Mouse (Mus musculus): ENCODE results near the gene Vsx2. TPM values are rescaled to one million over a fixed set of nuclear protein-coding genes. Genes with fewer than 3 reads are reported as not detected.
"Not testable (repeated sequence)": the region's sequence is repeated elsewhere in the genome, so short reads cannot be mapped to it uniquely, and the experiment has no call there.

Gene Vsx2
- polyA plus RNA-seq (2016; fragmentation: Nextera tagmentation; extraction: Ambion mirVana) = 2.7 and 3.4 TPM in 2 replicates

DNA sequence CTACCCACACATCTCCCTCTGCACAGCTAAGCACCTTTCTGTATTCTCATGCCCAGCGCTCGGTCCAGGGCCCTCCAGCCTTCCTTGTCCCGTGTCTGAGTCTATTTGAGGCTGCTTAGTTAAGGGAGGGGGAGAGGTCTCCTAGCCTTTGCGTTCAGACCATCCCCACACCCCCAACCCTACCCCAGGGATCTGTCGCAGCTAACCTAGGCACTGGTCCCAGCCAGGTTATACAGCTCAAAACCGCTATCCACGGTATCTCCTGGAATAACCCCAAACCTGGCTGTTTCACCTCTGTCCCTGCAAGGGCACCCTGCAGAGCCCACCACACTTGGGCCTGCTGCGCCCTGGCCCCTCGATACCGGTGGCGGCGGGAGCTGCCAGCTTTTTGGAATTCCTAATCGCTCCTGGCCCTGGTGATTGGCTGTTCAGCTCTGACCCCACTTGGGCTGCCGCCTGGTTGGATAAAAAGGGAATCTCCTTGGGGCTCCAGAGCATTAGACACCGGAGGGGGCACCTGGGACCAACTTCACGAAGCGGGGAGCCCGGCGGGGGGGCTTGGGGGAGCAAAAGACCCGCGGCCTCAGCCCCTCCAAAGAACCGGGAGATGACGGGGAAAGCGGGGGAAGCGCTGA is at the start of gene Vsx2:
TSS of gene Vsx2 (plus strand) at position 427 of the 635 bp plus-strand sequence.
- Histone ChIP-seq H3K36me3 (no peaks in the 10 kb centered on the region), H3K4me3 (peak within 1 kb of the TSS; percentile 35), H3K27ac (no peak within 1 kb of the TSS), H3K27me3 (ENCODE audit: insufficient read depth, poor library complexity, severe bottlenecking) (peaks cover 95% of the 10 kb centered on the region), H3K4me1 (replicated peaks) (peaks cover 29% of the 10 kb centered on the region), H3K9me3 (no peaks in the 10 kb centered on the region)
- under 1% methylated on average over 25 of the region's 25 CpGs for WGBS
- DNase-seq (ENCODE audit: low spot score) = peak; percentile 52

DNA sequence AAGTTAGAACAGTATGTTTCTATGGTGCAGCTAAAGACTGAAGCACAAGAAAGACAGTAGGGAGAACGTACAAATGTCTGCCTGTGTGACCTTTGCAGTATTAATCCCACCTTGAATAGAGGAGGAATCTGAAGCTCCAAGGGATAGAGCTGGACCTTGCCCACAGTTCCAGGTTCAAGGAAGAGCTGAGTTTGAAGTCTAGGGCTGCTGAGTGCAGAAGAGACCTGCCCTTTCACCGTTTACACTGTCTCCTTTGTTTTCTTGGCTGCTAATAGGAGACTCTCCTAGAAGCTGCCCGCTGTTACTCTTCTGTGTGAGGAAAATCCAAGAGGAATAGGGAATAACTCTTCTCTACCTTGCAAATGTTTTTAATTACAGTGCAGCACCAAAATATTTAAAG is 45.8 kb upstream of the Vsx2 start:
- H3K27me3 ChIP-seq (ENCODE audit: insufficient read depth, poor library complexity, severe bottlenecking) = peaks cover 24% of the 10 kb centered on the region
- 0 out of 2 replicates have a peak, but pooled peaks cover 3% of the 10 kb centered on the region for H3K36me3 ChIP-seq
- 62% methylated on average over 3 of the region's 3 CpGs for WGBS
- H3K27ac ChIP-seq = no peak overlapping the region
- peaks cover 13% of the 10 kb centered on the region for H3K4me1 ChIP-seq (replicated peaks)
- DNase-seq (ENCODE audit: low spot score) = no peak
- no peaks in the 10 kb centered on the region for H3K9me3 ChIP-seq
- no peak overlapping the region for H3K4me3 ChIP-seq

- Histone ChIP-seq H3K9me3 (no peaks in the 10 kb centered on the region), H3K27ac (peak overlapping the region; percentile 2; the same call in 1 of the 2 replicates), H3K4me1 (replicated peaks) (peaks cover 13% of the 10 kb centered on the region), H3K36me3 (0 out of 2 replicates have a peak, but pooled peaks cover 3% of the 10 kb centered on the region), H3K27me3 (ENCODE audit: insufficient read depth, poor library complexity, severe bottlenecking) (peaks cover 30% of the 10 kb centered on the region), H3K4me3 (no peak overlapping the region)
- no peak for DNase-seq (ENCODE audit: low spot score)
- WGBS = 65% methylated on average over 11 of the region's 11 CpGs
Measured at GRCm38 (mm10) chr12:84524147-84525050, 45.2 kb upstream of the Vsx2 start.

DNA sequence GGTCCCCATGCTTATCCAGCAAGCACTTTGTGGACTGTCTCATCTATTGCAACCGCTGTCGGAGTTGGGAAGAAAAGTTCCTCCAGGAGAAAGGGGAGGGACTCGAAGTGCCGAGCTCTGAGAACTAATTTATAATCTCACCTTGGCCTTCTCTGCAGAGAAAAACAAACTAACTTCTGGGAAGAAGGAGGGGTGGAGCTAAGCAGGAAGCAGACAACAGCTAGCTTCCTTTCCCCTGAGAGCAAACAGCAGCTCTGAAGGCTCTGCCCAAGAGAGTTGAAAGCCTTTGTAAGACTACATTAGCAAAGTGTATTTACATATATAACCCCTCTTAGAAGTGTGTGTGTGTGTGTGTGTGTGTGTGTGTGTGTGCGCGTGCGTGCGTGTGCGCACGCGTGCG is 44.1 kb upstream of the Vsx2 start:
- H3K4me1 ChIP-seq (replicated peaks) = peaks cover 13% of the 10 kb centered on the region
- H3K27ac ChIP-seq = no peak overlapping the region
- H3K36me3 ChIP-seq = peaks cover 6% of the 10 kb centered on the region; the same call in 1 of the 2 replicates
- no peak overlapping the region for H3K4me3 ChIP-seq
- 96% methylated on average over 12 of the region's 12 CpGs for WGBS
- peaks cover 35% of the 10 kb centered on the region for H3K27me3 ChIP-seq (ENCODE audit: insufficient read depth, poor library complexity, severe bottlenecking)
- DNase-seq (ENCODE audit: low spot score) = no peak
- no peaks in the 10 kb centered on the region for H3K9me3 ChIP-seq

GRCm38 (mm10) chr12:84530426-84530825 is 39.1 kb upstream of the Vsx2 start:
- WGBS = 88% methylated on average over 5 of the region's 5 CpGs
- Histone ChIP-seq H3K9me3 (no peaks in the 10 kb centered on the region), H3K27me3 (ENCODE audit: insufficient read depth, poor library complexity, severe bottlenecking) (peaks cover 65% of the 10 kb centered on the region), H3K27ac (no peak overlapping the region), H3K4me3 (no peak overlapping the region), H3K36me3 (peaks cover 12% of the 10 kb centered on the region), H3K4me1 (replicated peaks) (peaks cover 33% of the 10 kb centered on the region)
- DNase-seq (ENCODE audit: low spot score) = no peak

GRCm38 (mm10) chr12:84531906-84532829 is 37.4 kb upstream of the Vsx2 start:
- DNase-seq (ENCODE audit: low spot score) = peak; percentile 34
- Histone ChIP-seq H3K36me3 (peaks cover 12% of the 10 kb centered on the region), H3K27ac (peak overlapping the region; percentile 76), H3K4me3 (0 out of 2 replicates have a peak overlapping the region, but pooled peaks have one; percentile 2), H3K9me3 (no peaks in the 10 kb centered on the region), H3K4me1 (replicated peaks) (peaks cover 33% of the 10 kb centered on the region), H3K27me3 (ENCODE audit: insufficient read depth, poor library complexity, severe bottlenecking) (peaks cover 73% of the 10 kb centered on the region)
- WGBS = 35% methylated on average over 13 of the region's 13 CpGs

DNA sequence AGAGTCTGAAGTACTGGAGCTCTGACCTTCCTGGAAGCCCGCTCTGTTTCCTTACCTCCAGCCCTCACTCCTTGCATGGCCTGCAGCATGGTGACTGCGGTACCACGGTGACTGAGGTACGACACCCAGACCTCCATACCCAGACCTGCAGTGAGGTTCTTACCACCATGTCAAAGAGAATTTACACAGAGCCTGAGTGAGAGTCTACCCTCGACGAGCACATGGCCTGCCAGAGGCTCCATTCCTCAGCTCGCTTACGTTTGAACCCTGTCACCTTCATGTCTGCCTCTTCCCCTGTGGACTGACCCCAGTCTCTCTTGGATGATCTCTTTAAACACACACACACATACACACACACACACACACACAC is 36.7 kb upstream of the Vsx2 start:
- 63% methylated on average over 8 of the region's 8 CpGs for WGBS
- H3K36me3 ChIP-seq = peaks cover 12% of the 10 kb centered on the region
- peak overlapping the region; percentile 76 for H3K27ac ChIP-seq
- DNase-seq (ENCODE audit: low spot score) = no peak
- peaks cover 66% of the 10 kb centered on the region for H3K27me3 ChIP-seq (ENCODE audit: insufficient read depth, poor library complexity, severe bottlenecking)
- H3K4me1 ChIP-seq (replicated peaks) = peaks cover 33% of the 10 kb centered on the region
- H3K4me3 ChIP-seq = 0 out of 2 replicates have a peak overlapping the region, but pooled peaks have one; percentile 2
- H3K9me3 ChIP-seq = no peaks in the 10 kb centered on the region

DNA sequence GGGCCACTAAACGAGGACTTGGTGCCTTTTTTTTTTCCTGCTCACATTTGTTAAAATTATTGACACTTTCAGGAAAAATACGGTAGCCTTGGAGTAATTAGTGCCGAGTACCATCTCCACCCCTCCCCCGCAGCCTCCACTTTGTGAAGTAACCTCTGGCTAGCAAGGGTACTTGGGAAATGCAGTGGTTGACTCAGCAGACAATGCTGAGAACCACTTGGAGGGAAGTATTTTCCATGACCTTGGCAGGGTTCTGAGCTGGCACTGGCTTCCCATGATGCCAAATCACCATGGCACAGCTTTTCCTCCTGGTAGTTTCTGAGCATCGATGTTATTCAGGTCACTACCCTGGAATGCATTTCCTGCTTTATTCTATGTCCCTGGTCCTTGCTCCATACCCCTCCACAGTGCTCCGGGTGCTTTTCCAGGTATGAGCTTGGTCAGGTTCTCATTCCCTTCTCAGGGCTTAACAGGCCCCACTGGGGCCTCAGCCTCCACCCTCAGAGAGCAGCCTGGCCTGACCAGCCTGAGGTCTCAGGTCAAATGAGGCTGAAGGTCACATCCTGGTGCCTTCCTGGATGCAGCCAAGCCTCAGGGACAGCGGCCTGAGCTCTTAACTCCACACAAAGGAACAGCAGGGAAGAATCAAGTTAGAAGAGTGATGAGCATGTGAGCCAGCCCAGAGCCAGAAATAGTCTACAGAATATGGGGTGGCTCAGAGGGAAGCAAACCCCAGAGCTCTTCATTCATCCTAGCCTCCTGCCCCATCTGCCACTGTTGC is 35.7 kb upstream of the Vsx2 start:
- no peak for DNase-seq (ENCODE audit: low spot score)
- no peaks in the 10 kb centered on the region for H3K9me3 ChIP-seq
- H3K4me3 ChIP-seq = no peak overlapping the region
- no peak overlapping the region for H3K27ac ChIP-seq
- peaks cover 33% of the 10 kb centered on the region for H3K4me1 ChIP-seq (replicated peaks)
- WGBS = 67% methylated on average over 7 of the region's 7 CpGs
- peaks cover 12% of the 10 kb centered on the region for H3K36me3 ChIP-seq
- H3K27me3 ChIP-seq (ENCODE audit: insufficient read depth, poor library complexity, severe bottlenecking) = peaks cover 62% of the 10 kb centered on the region

DNA sequence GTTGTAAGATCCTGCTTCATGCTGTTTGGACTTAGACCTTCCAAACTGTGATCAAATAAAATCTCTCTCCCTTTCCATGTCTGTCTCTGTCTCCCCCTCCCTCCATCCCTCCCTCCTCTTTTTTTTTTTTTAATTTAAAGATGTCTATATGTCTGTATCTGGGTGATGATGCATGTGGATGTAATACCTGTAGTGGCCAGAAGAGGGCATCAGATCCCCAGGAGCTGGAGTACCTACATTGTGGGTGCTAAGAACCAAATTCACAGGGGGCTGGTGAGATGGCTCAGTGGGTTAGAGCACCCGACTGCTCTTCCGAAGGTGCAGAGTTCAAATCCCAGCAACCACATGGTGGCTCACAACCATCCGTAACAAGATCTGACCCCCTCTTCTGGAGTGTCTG is 30.0 kb upstream of the Vsx2 start:
- H3K4me3 ChIP-seq; H3K4me1 ChIP-seq (replicated peaks); H3K27ac ChIP-seq; DNase-seq (ENCODE audit: low spot score); H3K36me3 ChIP-seq; H3K9me3 ChIP-seq: not testable (repeated sequence)
- peaks cover 42% of the 10 kb centered on the region for H3K27me3 ChIP-seq (ENCODE audit: insufficient read depth, poor library complexity, severe bottlenecking)
- 88% methylated on average over 3 of the region's 3 CpGs for WGBS

DNA sequence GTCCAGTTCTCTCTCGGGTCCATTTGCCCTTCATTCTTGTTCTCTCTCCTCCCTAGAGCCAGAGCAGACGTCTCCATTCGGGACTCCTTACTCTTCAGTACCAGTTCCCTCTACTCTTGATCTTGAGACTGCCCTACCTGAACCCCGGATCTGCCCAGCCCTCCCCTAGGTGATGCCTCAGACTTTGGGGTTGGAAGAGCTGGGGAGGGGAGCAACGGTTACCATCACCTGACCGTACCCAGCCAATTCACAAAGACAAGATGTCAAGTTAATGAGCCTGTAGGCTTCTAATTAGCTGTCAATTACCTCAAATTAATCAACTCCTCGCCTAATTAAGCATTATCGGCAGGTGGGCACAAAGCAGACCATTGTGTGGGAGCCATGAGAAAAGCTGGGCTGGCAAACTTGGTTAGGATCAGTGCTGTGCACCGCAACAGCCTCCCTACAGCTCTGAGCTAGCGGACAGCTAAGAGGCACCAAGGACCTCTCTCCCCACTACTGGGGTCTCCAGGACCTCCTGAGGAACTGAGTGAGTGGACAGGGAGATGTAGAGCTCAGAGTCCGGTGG is 28.1 kb upstream of the Vsx2 start:
- Histone ChIP-seq H3K4me3 (no peak overlapping the region), H3K9me3 (no peaks in the 10 kb centered on the region), H3K4me1 (replicated peaks) (peaks cover 4% of the 10 kb centered on the region), H3K27ac (no peak overlapping the region), H3K36me3 (no peaks in the 10 kb centered on the region), H3K27me3 (ENCODE audit: insufficient read depth, poor library complexity, severe bottlenecking) (peaks cover 27% of the 10 kb centered on the region)
- WGBS = 82% methylated on average over 11 of the region's 11 CpGs
- no peak for DNase-seq (ENCODE audit: low spot score)

DNA sequence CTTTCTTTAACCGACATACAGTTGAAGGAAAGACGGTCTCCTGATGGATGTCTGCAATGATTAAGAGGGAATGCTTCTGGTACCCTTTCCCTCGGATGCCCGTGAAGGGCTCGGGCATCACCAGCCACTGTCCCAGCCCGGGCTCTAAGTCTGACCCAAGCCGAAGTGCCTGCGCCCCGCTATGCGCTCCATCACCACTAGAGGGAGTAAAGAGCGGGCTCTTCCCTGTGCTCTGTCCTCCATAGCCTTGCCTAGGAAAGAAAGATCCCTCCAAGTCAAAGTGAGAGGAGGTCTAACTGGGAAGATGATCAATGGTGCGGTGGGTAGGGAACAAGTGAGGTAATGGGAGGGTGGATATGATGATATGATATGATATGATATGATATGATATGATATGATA is 23.5 kb upstream of the Vsx2 start:
- Histone ChIP-seq H3K27ac (no peak overlapping the region), H3K9me3 (no peaks in the 10 kb centered on the region), H3K4me3 (no peak overlapping the region), H3K36me3 (no peaks in the 10 kb centered on the region), H3K4me1 (replicated peaks) (peaks cover 10% of the 10 kb centered on the region), H3K27me3 (ENCODE audit: insufficient read depth, poor library complexity, severe bottlenecking) (peaks cover 28% of the 10 kb centered on the region)
- peak; percentile 78 for DNase-seq (ENCODE audit: low spot score)
- WGBS = 8% methylated on average over 12 of the region's 12 CpGs
